Mouse (Mus musculus): ENCODE data around the gene Bicd2. TPM values are rescaled to one million over a fixed set of nuclear protein-coding genes. Genes with fewer than 3 reads are reported as not detected.

The Bicd2 gene
- polyA plus RNA-seq, 1 experiment from 2014 or later = 33.1 TPM

- peaks cover 84% of the 10 kb centered on the region for H3K36me3 ChIP-seq
These were observed 41.6 kb downstream of the Bicd2 start for GRCm38 (mm10) chr13:49382997-49383396.

DNA sequence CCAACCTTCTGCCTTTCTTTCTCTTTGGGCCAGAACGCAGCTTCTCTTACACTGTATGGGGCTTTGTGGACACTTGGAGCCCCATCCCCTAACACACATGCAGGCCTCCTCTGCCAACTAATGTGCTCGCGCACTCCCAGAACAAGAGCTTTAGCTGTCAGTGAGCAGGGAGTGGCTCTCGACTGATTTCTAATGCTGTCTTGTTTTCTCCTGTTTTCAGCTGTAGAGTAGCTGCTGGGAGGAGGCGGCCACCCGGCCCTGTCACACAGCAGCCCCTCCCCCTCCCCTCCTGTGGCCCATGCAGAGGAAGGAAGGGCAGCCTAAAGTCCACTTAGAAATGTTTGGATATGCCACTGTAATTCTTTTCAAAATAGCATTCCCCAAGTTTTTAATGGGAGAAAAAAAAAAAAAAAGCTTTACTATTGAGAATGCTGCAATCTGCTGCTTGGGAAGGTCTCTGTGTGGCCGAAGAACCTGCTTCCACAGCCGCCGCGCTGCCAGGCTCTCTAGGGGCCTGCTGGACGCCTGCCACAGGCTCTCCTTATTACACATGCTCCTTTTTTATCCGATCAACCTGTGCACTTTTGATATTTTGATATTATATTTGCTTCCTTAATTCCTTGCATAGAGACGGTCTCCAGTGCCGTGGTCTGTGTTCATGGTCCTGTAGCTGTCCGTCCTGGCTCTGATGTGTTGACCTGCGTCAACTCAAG is 43.5 kb downstream of the Bicd2 start:
- 0 out of 2 replicates have a peak, but pooled peaks cover 7% of the 10 kb centered on the region for H3K4me1 ChIP-seq
- H3K27me3 ChIP-seq = no peaks in the 10 kb centered on the region
- H3K9ac ChIP-seq = no peak overlapping the region
- ATAC-seq (ENCODE audit: insufficient number of reproducible peaks, insufficient read depth, low FRiP score, low TSS enrichment, low read depth) = no peak
- peaks cover 69% of the 10 kb centered on the region for H3K36me3 ChIP-seq
- H3K9me3 ChIP-seq = no peaks in the 10 kb centered on the region
- no peak overlapping the region for H3K27ac ChIP-seq
- WGBS = 82% methylated on average over 16 of the region's 16 CpGs
- no peak overlapping the region for H3K4me3 ChIP-seq
- H3K4me2 ChIP-seq = no peak overlapping the region

More at GRCm38 (mm10) chr13:49382997-49383396, 41.6 kb downstream of the Bicd2 start:
- Histone ChIP-seq H3K9ac (no peak overlapping the region), H3K4me3 (no peak overlapping the region), H3K27ac (no peak overlapping the region), H3K4me2 (no peak overlapping the region), H3K4me1 (0 out of 2 replicates have a peak, but pooled peaks cover 7% of the 10 kb centered on the region), H3K27me3 (no peaks in the 10 kb centered on the region), H3K9me3 (no peaks in the 10 kb centered on the region)
- WGBS = 94% methylated on average over 23 of the region's 23 CpGs
- ATAC-seq (ENCODE audit: insufficient number of reproducible peaks, insufficient read depth, low FRiP score, low TSS enrichment, low read depth) = no peak

DNA sequence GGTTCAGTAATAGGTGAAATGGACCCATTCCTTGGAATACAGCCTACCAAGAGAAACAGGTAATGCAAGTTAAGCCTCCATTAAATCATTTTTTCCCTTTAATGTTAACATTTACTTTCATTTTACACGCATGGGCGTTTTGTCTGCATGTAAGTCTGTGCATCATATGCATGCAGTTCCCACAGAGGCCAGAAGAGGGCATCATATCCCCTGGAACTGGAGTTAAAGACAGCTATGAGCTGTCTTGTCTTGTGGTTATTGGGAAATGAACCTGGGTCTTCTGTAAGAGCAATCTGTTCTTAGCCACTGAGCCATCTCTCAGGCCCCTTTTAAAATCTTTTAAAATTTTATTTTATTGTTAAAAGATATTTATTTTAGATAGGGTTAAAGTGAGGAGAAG is 50.0 kb downstream of the Bicd2 start:
- 88% methylated on average over 2 of the region's 2 CpGs for WGBS
- Histone ChIP-seq H3K4me1 (no peaks in the 10 kb centered on the region), H3K27me3 (no peaks in the 10 kb centered on the region), H3K9me3 (no peaks in the 10 kb centered on the region), H3K27ac (no peak overlapping the region), H3K36me3 (peaks cover 21% of the 10 kb centered on the region), H3K9ac (no peak overlapping the region), H3K4me2 (no peak overlapping the region), H3K4me3 (no peak overlapping the region)
- no peak for ATAC-seq (ENCODE audit: insufficient number of reproducible peaks, insufficient read depth, low FRiP score, low TSS enrichment, low read depth)

- Histone ChIP-seq H3K27me3 (no peaks in the 10 kb centered on the region), H3K27ac (no peak overlapping the region), H3K9me3 (no peaks in the 10 kb centered on the region), H3K4me1 (no peaks in the 10 kb centered on the region), H3K36me3 (peaks cover 12% of the 10 kb centered on the region), H3K4me2 (no peak overlapping the region), H3K9ac (no peak overlapping the region), H3K4me3 (no peak overlapping the region)
- ATAC-seq (ENCODE audit: insufficient number of reproducible peaks, insufficient read depth, low FRiP score, low TSS enrichment, low read depth) = no peak
- 83% methylated on average over 1 of the region's 1 CpGs for WGBS
These were observed 52.2 kb downstream of the Bicd2 start for GRCm38 (mm10) chr13:49393579-49393978.

DNA sequence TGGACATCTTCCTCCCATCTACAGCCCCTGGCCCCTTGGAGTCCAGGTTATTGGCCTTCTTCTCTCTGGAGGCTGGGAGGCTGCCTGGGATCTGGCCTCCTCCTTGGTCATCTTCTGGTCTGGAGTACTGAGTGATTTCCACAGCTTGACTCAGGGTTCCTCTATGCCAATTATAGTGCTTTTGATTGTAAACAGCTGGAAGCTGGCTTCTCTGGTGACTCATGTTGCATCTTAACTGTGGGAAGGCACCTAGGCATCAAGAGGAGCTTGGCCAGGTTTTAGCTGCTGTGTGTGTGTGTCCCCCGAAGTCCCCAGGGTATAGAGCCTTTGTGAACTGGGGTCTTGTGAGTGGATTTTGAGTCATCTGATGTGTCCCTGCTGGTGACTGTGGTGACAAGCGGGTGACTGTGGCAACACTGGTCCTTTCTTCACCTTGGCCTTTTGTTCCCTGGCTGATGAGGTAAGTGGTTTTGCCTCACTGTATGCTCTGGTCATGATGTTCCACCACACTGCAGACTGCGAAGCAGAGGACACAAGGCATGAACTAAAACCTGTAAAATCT is 53.6 kb downstream of the Bicd2 start:
- WGBS = 93% methylated on average over 3 of the region's 3 CpGs
- Histone ChIP-seq H3K27me3 (no peaks in the 10 kb centered on the region), H3K9ac (no peak overlapping the region), H3K27ac (no peak overlapping the region), H3K9me3 (no peaks in the 10 kb centered on the region), H3K4me1 (peaks cover under 1% of the 10 kb centered on the region; the same call in 1 of the 2 replicates), H3K4me2 (no peak overlapping the region), H3K36me3 (peaks cover 8% of the 10 kb centered on the region), H3K4me3 (no peak overlapping the region)
- ATAC-seq (ENCODE audit: insufficient number of reproducible peaks, insufficient read depth, low FRiP score, low TSS enrichment, low read depth) = no peak

GRCm38 (mm10) chr13:49396798-49397197 is 55.4 kb downstream of the Bicd2 start:
- H3K4me2 ChIP-seq = no peak overlapping the region
- no peak overlapping the region for H3K4me3 ChIP-seq
- no peak overlapping the region for H3K27ac ChIP-seq
- peaks cover 3% of the 10 kb centered on the region; the same call in 1 of the 2 replicates for H3K4me1 ChIP-seq
- ATAC-seq (ENCODE audit: insufficient number of reproducible peaks, insufficient read depth, low FRiP score, low TSS enrichment, low read depth) = no peak
- H3K9me3 ChIP-seq = no peaks in the 10 kb centered on the region
- H3K36me3 ChIP-seq = no peaks in the 10 kb centered on the region
- no peak overlapping the region for H3K9ac ChIP-seq
- whole genome bisulfite sequencing = 62% methylated on average over 1 of the region's 1 CpGs
- H3K27me3 ChIP-seq = no peaks in the 10 kb centered on the region

- H3K4me1 ChIP-seq = peaks cover 3% of the 10 kb centered on the region; the same call in 1 of the 2 replicates
- ATAC-seq (ENCODE audit: insufficient number of reproducible peaks, insufficient read depth, low FRiP score, low TSS enrichment, low read depth) = no peak
- H3K9me3 ChIP-seq = no peaks in the 10 kb centered on the region
- H3K27me3 ChIP-seq = no peaks in the 10 kb centered on the region
- H3K9ac ChIP-seq = no peak overlapping the region
- H3K4me2 ChIP-seq = no peak overlapping the region
- no peaks in the 10 kb centered on the region for H3K36me3 ChIP-seq
- H3K4me3 ChIP-seq = no peak overlapping the region
- no peak overlapping the region for H3K27ac ChIP-seq
- 84% methylated on average over 8 of the region's 8 CpGs for whole genome bisulfite sequencing
These were observed 56.8 kb downstream of the Bicd2 start for GRCm38 (mm10) chr13:49398191-49398590.

DNA sequence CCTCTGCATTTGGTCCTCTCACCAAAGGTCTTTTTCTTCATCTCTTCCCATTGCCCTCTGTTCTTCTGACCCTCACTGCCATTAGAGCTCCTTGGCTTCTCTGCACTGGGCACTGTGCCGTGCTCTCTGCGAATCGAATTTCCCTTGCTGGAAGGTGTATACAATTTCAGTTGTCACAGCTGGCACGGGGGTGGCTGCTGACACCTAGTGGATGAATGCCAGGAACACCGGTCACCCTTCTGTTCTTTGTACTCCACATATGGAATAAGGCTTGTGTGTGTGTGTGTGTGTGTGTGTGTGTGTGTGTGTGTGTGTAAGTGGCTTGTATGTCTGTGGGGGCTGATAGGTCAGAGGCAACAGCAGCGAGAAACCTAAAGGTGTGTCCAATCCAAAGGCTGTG is 58.8 kb downstream of the Bicd2 start:
- Histone ChIP-seq H3K4me3 (no peak overlapping the region), H3K27ac (no peak overlapping the region), H3K4me2 (no peak overlapping the region), H3K9ac (no peak overlapping the region), H3K27me3 (no peaks in the 10 kb centered on the region), H3K36me3 (no peaks in the 10 kb centered on the region), H3K9me3 (no peaks in the 10 kb centered on the region), H3K4me1 (peaks cover 3% of the 10 kb centered on the region; the same call in 1 of the 2 replicates)
- WGBS = 28% methylated on average over 6 of the region's 6 CpGs
- 0 out of 2 replicates have a peak, but pooled peaks have one; percentile 59 for ATAC-seq (ENCODE audit: insufficient number of reproducible peaks, insufficient read depth, low FRiP score, low TSS enrichment, low read depth)

DNA sequence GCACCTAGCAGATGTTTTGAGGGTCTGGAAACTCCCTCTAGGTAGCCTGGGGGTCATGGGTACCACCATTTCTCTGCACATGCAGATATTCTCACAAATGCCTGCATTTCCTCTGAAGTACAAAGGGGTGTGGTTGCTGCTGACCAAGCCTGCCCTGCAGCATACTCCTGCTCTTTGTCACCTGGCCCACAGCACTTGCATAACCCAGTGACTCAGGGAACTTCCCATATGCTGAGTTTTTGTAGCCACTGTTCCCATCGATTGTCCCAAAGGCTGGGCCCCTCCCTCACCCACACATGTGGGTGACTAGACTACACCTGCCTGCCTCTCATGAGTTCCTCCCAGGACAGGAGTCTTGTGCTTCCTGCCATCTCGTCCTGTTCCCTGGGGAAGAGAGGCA is 61.2 kb downstream of the Bicd2 start:
- Histone ChIP-seq H3K4me1 (peaks cover 3% of the 10 kb centered on the region; the same call in 1 of the 2 replicates), H3K9me3 (no peaks in the 10 kb centered on the region), H3K27ac (no peak overlapping the region), H3K4me3 (no peak overlapping the region), H3K36me3 (no peaks in the 10 kb centered on the region), H3K9ac (no peak overlapping the region), H3K27me3 (no peaks in the 10 kb centered on the region), H3K4me2 (no peak overlapping the region)
- no peak for ATAC-seq (ENCODE audit: insufficient number of reproducible peaks, insufficient read depth, low FRiP score, low TSS enrichment, low read depth)
- WGBS = 67% methylated on average over 2 of the region's 2 CpGs

- Histone ChIP-seq H3K27me3 (no peaks in the 10 kb centered on the region), H3K27ac (no peak overlapping the region), H3K9me3 (no peaks in the 10 kb centered on the region), H3K9ac (no peak overlapping the region), H3K4me3 (no peak overlapping the region), H3K4me2 (no peak overlapping the region), H3K4me1 (no peaks in the 10 kb centered on the region), H3K36me3 (no peaks in the 10 kb centered on the region)
- no peak for ATAC-seq (ENCODE audit: insufficient number of reproducible peaks, insufficient read depth, low FRiP score, low TSS enrichment, low read depth)
These were observed 66.4 kb downstream of the Bicd2 start for GRCm38 (mm10) chr13:49407795-49408194.

DNA sequence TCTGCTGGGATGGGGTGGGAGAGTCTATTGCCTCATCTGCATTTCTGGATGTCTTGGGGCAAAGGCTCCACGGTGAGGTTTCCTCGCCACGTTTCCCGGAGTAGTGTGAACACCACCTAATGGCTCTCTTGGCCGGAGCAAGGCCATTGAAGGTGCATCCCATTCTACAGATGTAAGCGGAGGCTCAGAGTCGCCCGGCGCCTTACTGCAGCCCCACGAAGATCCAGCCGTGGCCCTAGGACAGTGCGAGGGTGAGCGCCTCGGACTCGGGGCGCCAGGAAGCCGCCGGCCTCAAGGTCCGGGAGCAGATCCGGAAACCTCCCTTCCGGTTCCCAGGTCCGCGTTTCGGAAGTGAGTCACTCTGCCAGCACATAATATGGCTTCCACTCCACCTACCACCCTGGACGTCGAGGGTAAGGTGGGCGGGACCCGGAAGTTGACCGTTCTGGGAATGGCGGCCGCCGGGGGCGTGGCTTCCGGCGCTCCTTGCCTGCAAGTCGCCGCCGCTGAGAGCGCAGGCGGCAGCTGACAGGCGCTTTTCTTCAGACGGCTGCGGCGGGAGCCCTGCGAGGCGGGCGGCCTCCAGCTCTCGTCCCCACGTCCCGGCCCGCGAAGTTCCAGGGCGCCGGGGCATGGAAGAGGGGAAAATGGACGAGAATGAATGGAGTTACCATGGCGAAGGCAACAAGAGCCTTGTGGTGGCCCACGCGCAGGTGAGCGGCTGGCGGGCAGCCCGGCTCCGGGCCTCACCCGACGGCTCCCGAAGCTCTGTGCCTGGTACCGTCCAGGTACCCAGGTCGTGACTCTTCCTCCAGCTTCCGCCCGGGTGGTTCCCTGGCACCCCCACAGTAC is 79.6 kb downstream of the Bicd2 start, which contains the start of gene Ippk:
Gene Ippk (plus strand): TSS at position 496 of the 852 bp plus-strand sequence.
- Histone ChIP-seq H3K27me3 (no peaks in the 10 kb centered on the region), H3K4me2 (peak within 1 kb of the TSS; percentile 94), H3K4me1 (peaks cover 19% of the 10 kb centered on the region), H3K9ac (peak within 1 kb of the TSS; percentile 88), H3K4me3 (peak within 1 kb of the TSS; percentile 89), H3K36me3 (no peaks in the 10 kb centered on the region), H3K27ac (peak within 1 kb of the TSS; percentile 81), H3K9me3 (no peaks in the 10 kb centered on the region)
- WGBS = under 1% methylated on average over 69 of the region's 69 CpGs
- ATAC-seq (ENCODE audit: insufficient number of reproducible peaks, insufficient read depth, low FRiP score, low TSS enrichment, low read depth) = peak; percentile 92

All from embryonic facial prominence, embryonic 13.5 days (tissue).